8 mouse cellular contexts compared by ENCODE assay signal in genomic region chr9:56151745-56152481, GRCm38 (mm10). TPM values are rescaled to one million over a fixed set of nuclear protein-coding genes. Genes with fewer than 3 reads are reported as not detected.
DNase-seq lines count a peak whose midpoint lies in the region; ATAC-seq lines count a peak whose summit lies in the region.

No protein-coding gene starts in this region.

- no peak overlapping the region for H3K9ac ChIP-seq in midbrain, embryonic 13.5 days (replicated peaks)
- H3K9ac ChIP-seq in liver, embryonic 11.5 days (ENCODE audit: low read depth, low read length): no peak overlapping the region

- H3K27ac ChIP-seq in midbrain, embryonic 13.5 days: peak overlapping the region; percentile 44; the same call in 1 of the 2 replicates
- no peak overlapping the region for H3K27ac ChIP-seq in midbrain, embryonic 10.5 days (replicated peaks)
- H3K27ac ChIP-seq in liver, embryonic 11.5 days (ENCODE audit: low read depth, low read length): no peak overlapping the region

- H3K9me3 ChIP-seq in midbrain, embryonic 13.5 days: no peaks in the 10 kb centered on the region
- H3K9me3 ChIP-seq in midbrain, embryonic 10.5 days (replicated peaks): no peaks in the 10 kb centered on the region; the same call in 1 of the 2 replicates
- H3K9me3 ChIP-seq in liver, embryonic 11.5 days (ENCODE audit: control insufficient read depth, low read length): no peaks in the 10 kb centered on the region

- WGBS in midbrain, embryonic 13.5 days: 59% methylated on average over 7 of the region's 7 CpGs
- 78% methylated on average over 7 of the region's 7 CpGs for WGBS in midbrain, embryonic 10.5 days
- 74% methylated on average over 7 of the region's 7 CpGs for WGBS in liver, embryonic 11.5 days

- H3K27me3 ChIP-seq in midbrain, embryonic 13.5 days: no peaks in the 10 kb centered on the region
- H3K27me3 ChIP-seq in midbrain, embryonic 10.5 days (ENCODE audit: low read depth, poor library complexity, severe bottlenecking): no peaks in the 10 kb centered on the region
- no peaks in the 10 kb centered on the region for H3K27me3 ChIP-seq in liver, embryonic 11.5 days (replicated peaks; ENCODE audit: control insufficient read depth, insufficient read depth, low read length)

- peaks cover 25% of the 10 kb centered on the region for H3K4me1 ChIP-seq in midbrain, embryonic 13.5 days (replicated peaks)
- peaks cover 12% of the 10 kb centered on the region; the same call in 1 of the 2 replicates for H3K4me1 ChIP-seq in midbrain, embryonic 10.5 days
- H3K4me1 ChIP-seq in liver, embryonic 11.5 days (replicated peaks; ENCODE audit: control insufficient read depth, insufficient read depth, low read length): peaks cover 10% of the 10 kb centered on the region

- H3K36me3 ChIP-seq in midbrain, embryonic 13.5 days: peaks cover 10% of the 10 kb centered on the region
- peaks cover 30% of the 10 kb centered on the region for H3K36me3 ChIP-seq in midbrain, embryonic 10.5 days
- no peaks in the 10 kb centered on the region for H3K36me3 ChIP-seq in liver, embryonic 11.5 days (ENCODE audit: control insufficient read depth, insufficient read depth, low read length)

- H3K4me3 ChIP-seq in midbrain, embryonic 13.5 days (replicated peaks): no peak overlapping the region
- no peak overlapping the region for H3K4me3 ChIP-seq in midbrain, embryonic 10.5 days
- H3K4me3 ChIP-seq in liver, embryonic 11.5 days (ENCODE audit: low read depth, low read length): no peak overlapping the region

- H3K4me2 ChIP-seq in midbrain, embryonic 13.5 days (replicated peaks): no peak overlapping the region
- no peak overlapping the region for H3K4me2 ChIP-seq in liver, embryonic 11.5 days

- no peak for ATAC-seq in midbrain, embryonic 13.5 days
- peak; percentile 41 for ATAC-seq in inflammation-experienced regulatory T-cells, adult 6 months
- ATAC-seq in liver, embryonic 11.5 days (replicated peaks; ENCODE audit: low FRiP score): no peak

- DNase-seq in adrenal gland, postnatal 10 days: peak; percentile 57
- DNase-seq in adrenal gland, adult 8-10 months: no peak
- DNase-seq in midbrain, embryonic 10.5 days (ENCODE audit: low spot score): no peak
- peak; percentile 14 for DNase-seq in lung, postnatal 25 days (ENCODE audit: low spot score)
- DNase-seq in thymus, postnatal 36 days: no peak
- no peak for DNase-seq in liver, embryonic 11.5 days (ENCODE audit: low spot score)

RNA-seq across cellular contexts. Expression of gene Tspan3, which starts 13.4 kb away (rescaled TPM):
- total RNA-seq in adrenal gland, postnatal 10 days (2021): 100 to 1,000 TPM; 126 to 152 TPM
- total RNA-seq in adrenal gland, adult 8-10 months (2022): 100 to 1,000 TPM; 114 to 151 (median 125) TPM
- 587 and 592 TPM in 2 replicates for polyA plus RNA-seq in midbrain, embryonic 13.5 days (2015; fragmentation: Nextera tagmentation; extraction: Ambion mirVana)
- polyA plus RNA-seq in midbrain, embryonic 10.5 days (2016; fragmentation: Nextera tagmentation; extraction: Ambion mirVana): 570 and 611 TPM in 2 replicates
- polyA plus RNA-seq in inflammation-experienced regulatory T-cells, adult 6 months (2017; shearing (Covaris generic)): 10 to 100 TPM; 45.4 to 48.2 (median 47.7) TPM
- 154 and 159 TPM in 2 replicates for polyA plus RNA-seq in liver, embryonic 11.5 days (2014; fragmentation: Nextera tagmentation; extraction: Ambion mirVana)

Comparison
In these comparisons a context has a peak if more than half of its experiments do, and no peak if none do; other contexts are left out.
1. DNase-seq: peak in adrenal gland, postnatal 10 days (single experiment) and lung, postnatal 25 days (single experiment); none in adrenal gland, adult 8-10 months (single experiment), midbrain, embryonic 10.5 days (single experiment), thymus, postnatal 36 days (0 of 2) and liver, embryonic 11.5 days (single experiment).